Mouse (Mus musculus) lung, postnatal 0 days (tissue): ENCODE measurements at regions not wholly inside any gene's neighbourhood (a gene's known extent, or its start where the extent isn't known, plus 50 kb on each side); places are given as distances from the start of the nearest gene placed in this dataset.

ENCODE experiments used
- ATAC-seq: fragments of 200-750 bp; cut with Nextera tagmentation; 2 replicates; pipeline ENCODE4 v1.8.0; 2017; ENCODE audit warnings: moderate library complexity
- DNase-seq: peaks from one replicate; pipeline ENCODE4 v3.0.0-alpha.2; 2016; ENCODE audit warnings: low spot score
- H3K27ac ChIP-seq: fragments of 300-500 bp; sonication (generic); 2 replicates; pipeline ENCODE4 v1.5.1; 2014; ENCODE audit warnings: antibody characterized with exemption, mild to moderate bottlenecking, low read length, mixed read lengths
- H3K27me3 ChIP-seq: fragments of 300-500 bp; sonication (generic); replicated peaks from 2 replicates; pipeline ENCODE4 v1.6.1; 2014; ENCODE audit warnings: low read length, mixed read lengths; ENCODE audit not compliant: insufficient read depth
- H3K36me3 ChIP-seq: fragments of 300-500 bp; sonication (generic); 2 replicates; pipeline ENCODE4 v1.6.1; 2014; ENCODE audit warnings: low read length, mixed read lengths; ENCODE audit not compliant: insufficient read depth
- H3K4me1 ChIP-seq: fragments of 300-500 bp; sonication (generic); 2 replicates; pipeline ENCODE4 v1.6.1; 2014; ENCODE audit warnings: antibody characterized with exemption, low read depth, low read length, mixed read lengths; ENCODE audit not compliant: insufficient read depth
- H3K4me2 ChIP-seq: fragments of 300-500 bp; sonication (generic); replicated peaks from 2 replicates; pipeline ENCODE4 v1.6.1; 2014; ENCODE audit warnings: low read depth, mild to moderate bottlenecking, low read length, moderate library complexity, mixed read lengths
- H3K4me3 ChIP-seq: fragments of 300-500 bp; sonication (generic); 2 replicates; pipeline ENCODE4 v1.5.1; 2014; ENCODE audit warnings: low read depth, low read length
- H3K9ac ChIP-seq: fragments of 300-500 bp; sonication (generic); replicated peaks from 2 replicates; pipeline ENCODE4 v1.6.1; 2014; ENCODE audit warnings: low read depth, mild to moderate bottlenecking
- H3K9me3 ChIP-seq: fragments of 300-500 bp; sonication (generic); 2 replicates; pipeline ENCODE4 v1.6.1; 2016; ENCODE audit warnings: low read length, mixed read lengths
- CTCF ChIP-seq: IDR thresholded peaks from 2 replicates; pipeline ENCODE4 v1.5.1; 2016; ENCODE audit warnings: antibody characterized with exemption, mild to moderate bottlenecking
- EP300 ChIP-seq: IDR thresholded peaks from 2 replicates; pipeline ENCODE4 v1.6.1; 2016; ENCODE audit warnings: antibody characterized with exemption, mild to moderate bottlenecking, control low read depth
- whole genome bisulfite sequencing: fragments of 180-500 bp; shearing (Covaris S2); extraction: QIAGEN DNeasy Blood & Tissue Kit; methylation state at CpG from one replicate; pipeline ENCODE4 v1.1.7; 2014; 5-methylcytosine and 5-hydroxymethylcytosine counted together

- DNase-seq (no peak), ATAC-seq (no peak)
- no peak overlapping the region for H3K4me3 ChIP-seq
- H3K9ac ChIP-seq, result no peak overlapping the region
- TF ChIP-seq CTCF (no peak), EP300 (no peak)
- H3K4me1 ChIP-seq, result no peaks in the 10 kb centered on the region
- H3K27me3 ChIP-seq, result no peaks in the 10 kb centered on the region
- no peak overlapping the region for H3K27ac ChIP-seq
- no peak overlapping the region for H3K4me2 ChIP-seq
- no peaks in the 10 kb centered on the region for H3K36me3 ChIP-seq
- H3K9me3 ChIP-seq, result no peaks in the 10 kb centered on the region
Measured at GRCm38 (mm10) chr12:9340769-9341168, 229.1 kb upstream of the Osr1 start.

GRCm38 (mm10) chr12:9345359-9345758 lies 224.6 kb upstream of the Osr1 start:
- TF ChIP-seq CTCF (no peak), EP300 (no peak)
- H3K4me1 ChIP-seq, result no peaks in the 10 kb centered on the region
- H3K27ac ChIP-seq, result no peak overlapping the region
- ATAC-seq (no peak), DNase-seq (no peak)
- H3K9me3 ChIP-seq, result no peaks in the 10 kb centered on the region
- H3K4me2 ChIP-seq, result no peak overlapping the region
- no peak overlapping the region for H3K4me3 ChIP-seq
- WGBS, result 50% methylated on average over 1 of the region's 1 CpGs
- no peaks in the 10 kb centered on the region for H3K36me3 ChIP-seq
- H3K9ac ChIP-seq, result no peak overlapping the region
- no peaks in the 10 kb centered on the region for H3K27me3 ChIP-seq

GRCm38 (mm10) chr12:9355512-9355911 lies 214.4 kb upstream of the Osr1 start:
- Histone ChIP-seq H3K27ac (no peak overlapping the region), H3K27me3 (no peaks in the 10 kb centered on the region), H3K9ac (no peak overlapping the region), H3K4me3 (no peak overlapping the region), H3K4me2 (no peak overlapping the region), H3K4me1 (no peaks in the 10 kb centered on the region), H3K36me3 (no peaks in the 10 kb centered on the region), H3K9me3 (no peaks in the 10 kb centered on the region)
- TF ChIP-seq CTCF (no peak), EP300 (no peak)
- ATAC-seq (no peak), DNase-seq (no peak)
- 82% methylated on average over 4 of the region's 4 CpGs for WGBS

- WGBS, result 70% methylated on average over 5 of the region's 5 CpGs
- TF ChIP-seq CTCF, result no peak
- TF ChIP-seq EP300, result no peak
- Histone ChIP-seq H3K9me3 (no peaks in the 10 kb centered on the region), H3K27ac (no peak overlapping the region), H3K9ac (no peak overlapping the region), H3K27me3 (no peaks in the 10 kb centered on the region), H3K4me2 (no peak overlapping the region), H3K4me3 (no peak overlapping the region), H3K4me1 (no peaks in the 10 kb centered on the region), H3K36me3 (no peaks in the 10 kb centered on the region)
- DNase-seq (no peak), ATAC-seq (no peak)
Measured at GRCm38 (mm10) chr12:9357856-9358255, 212.1 kb upstream of the Osr1 start.

GRCm38 (mm10) chr12:9358872-9359271 lies 211.0 kb upstream of the Osr1 start:
- no peak overlapping the region for H3K9ac ChIP-seq
- no peaks in the 10 kb centered on the region for H3K9me3 ChIP-seq
- no peaks in the 10 kb centered on the region for H3K36me3 ChIP-seq
- H3K4me3 ChIP-seq, result no peak overlapping the region
- no peaks in the 10 kb centered on the region for H3K4me1 ChIP-seq
- no peak for TF ChIP-seq EP300
- TF ChIP-seq CTCF, result no peak
- H3K4me2 ChIP-seq, result no peak overlapping the region
- WGBS, result 28% methylated on average over 8 of the region's 8 CpGs
- DNase-seq (no peak), ATAC-seq (no peak)
- no peaks in the 10 kb centered on the region for H3K27me3 ChIP-seq
- H3K27ac ChIP-seq, result no peak overlapping the region

- Histone ChIP-seq H3K36me3 (no peaks in the 10 kb centered on the region), H3K27me3 (no peaks in the 10 kb centered on the region), H3K9ac (no peak overlapping the region), H3K4me1 (no peaks in the 10 kb centered on the region), H3K4me2 (no peak overlapping the region), H3K9me3 (no peaks in the 10 kb centered on the region), H3K4me3 (no peak overlapping the region), H3K27ac (no peak overlapping the region)
- no peak for TF ChIP-seq CTCF
- no peak for TF ChIP-seq EP300
- DNase-seq (no peak), ATAC-seq (no peak)
- WGBS, result 19% methylated on average over 1 of the region's 1 CpGs
Measured at GRCm38 (mm10) chr12:9365931-9366330, 204.0 kb upstream of the Osr1 start.

- no peak overlapping the region for H3K9ac ChIP-seq
- H3K27me3 ChIP-seq, result no peaks in the 10 kb centered on the region
- no peak for TF ChIP-seq CTCF
- TF ChIP-seq EP300, result no peak
- ATAC-seq, result no peak
- no peaks in the 10 kb centered on the region for H3K36me3 ChIP-seq
- no peaks in the 10 kb centered on the region for H3K9me3 ChIP-seq
- no peak overlapping the region for H3K4me2 ChIP-seq
- 66% methylated on average over 5 of the region's 5 CpGs for WGBS
- no peaks in the 10 kb centered on the region for H3K4me1 ChIP-seq
- no peak overlapping the region for H3K27ac ChIP-seq
- DNase-seq, result peak; percentile 42
- H3K4me3 ChIP-seq, result no peak overlapping the region
Measured at GRCm38 (mm10) chr12:9368682-9369081, 201.2 kb upstream of the Osr1 start.
